Mouse (Mus musculus): ENCODE measurements at regions not wholly inside any gene's neighbourhood (a gene's known extent, or its start where the extent isn't known, plus 50 kb on each side); places are given as distances from the start of the nearest gene placed in this dataset.
A peak's percentile ranks its signal among the peaks of the same experiment; 100 is the strongest.

DNA sequence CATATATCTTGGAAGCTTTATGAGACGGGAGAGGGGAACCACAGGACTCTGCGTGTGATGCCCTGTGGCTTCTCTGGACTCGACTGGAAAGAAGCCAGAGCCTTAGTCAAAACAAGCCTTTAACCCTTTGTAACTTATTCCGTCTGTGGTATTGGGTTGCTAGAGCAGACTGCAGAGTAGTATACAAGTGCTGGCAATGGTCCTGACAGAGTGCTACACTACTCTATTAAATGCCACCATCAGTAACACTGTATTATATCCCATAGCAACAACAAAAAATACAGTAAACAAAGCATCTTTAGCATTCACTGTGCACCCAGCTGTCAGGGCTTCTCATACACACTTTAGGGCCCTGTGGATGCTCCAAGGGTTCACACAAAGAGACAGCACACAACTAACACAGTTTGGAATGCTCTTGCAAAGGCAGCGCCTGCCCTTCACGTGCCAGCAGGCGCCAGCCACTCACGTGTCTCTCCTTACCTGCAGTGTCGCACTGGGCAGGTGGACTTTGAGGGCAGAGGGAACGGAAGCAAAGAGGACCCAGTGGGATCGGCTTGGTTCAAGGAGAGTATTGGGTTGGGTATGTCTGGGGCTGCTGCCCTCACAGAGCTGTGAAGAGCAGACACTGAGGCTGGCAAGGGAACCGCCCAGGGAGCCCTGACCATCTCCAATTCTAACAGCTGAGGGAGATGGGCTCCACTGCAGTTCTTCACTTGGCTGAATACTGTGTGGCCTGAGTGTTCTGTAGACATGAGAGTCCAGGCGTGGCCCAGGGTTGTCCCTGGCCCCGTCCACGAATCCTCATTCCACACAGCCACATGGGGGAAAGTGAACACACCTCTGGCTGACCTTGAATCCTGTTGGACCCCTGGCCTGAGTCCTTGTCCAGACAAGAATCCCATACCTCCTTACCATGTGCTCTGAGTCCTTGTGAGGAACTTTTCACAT lies 130.3 kb upstream of the Zdhhc25 start:
- Histone ChIP-seq H3K4me1 (ENCODE audit: control insufficient read depth, insufficient read depth, low read length) (peaks cover 18% of the 10 kb centered on the region; the same call in 1 of the 2 replicates), H3K9ac (replicated peaks; ENCODE audit: low read length) (no peak overlapping the region), H3K4me2 (ENCODE audit: low read length) (no peak overlapping the region), H3K27ac (replicated peaks; ENCODE audit: low read depth, low read length) (no peak overlapping the region), H3K36me3 (ENCODE audit: control insufficient read depth, insufficient read depth, low read length) (no peaks in the 10 kb centered on the region), H3K9me3 (ENCODE audit: control insufficient read depth, low read length) (no peaks in the 10 kb centered on the region), H3K27me3 (ENCODE audit: control insufficient read depth, insufficient read depth, low read length) (no peaks in the 10 kb centered on the region), H3K4me3 (replicated peaks; ENCODE audit: low read depth, low read length) (no peak overlapping the region)
- no peak for ATAC-seq (ENCODE audit: low FRiP score, low TSS enrichment)
- 76% methylated on average over 15 of the region's 15 CpGs for WGBS
- no peak for DNase-seq

DNA sequence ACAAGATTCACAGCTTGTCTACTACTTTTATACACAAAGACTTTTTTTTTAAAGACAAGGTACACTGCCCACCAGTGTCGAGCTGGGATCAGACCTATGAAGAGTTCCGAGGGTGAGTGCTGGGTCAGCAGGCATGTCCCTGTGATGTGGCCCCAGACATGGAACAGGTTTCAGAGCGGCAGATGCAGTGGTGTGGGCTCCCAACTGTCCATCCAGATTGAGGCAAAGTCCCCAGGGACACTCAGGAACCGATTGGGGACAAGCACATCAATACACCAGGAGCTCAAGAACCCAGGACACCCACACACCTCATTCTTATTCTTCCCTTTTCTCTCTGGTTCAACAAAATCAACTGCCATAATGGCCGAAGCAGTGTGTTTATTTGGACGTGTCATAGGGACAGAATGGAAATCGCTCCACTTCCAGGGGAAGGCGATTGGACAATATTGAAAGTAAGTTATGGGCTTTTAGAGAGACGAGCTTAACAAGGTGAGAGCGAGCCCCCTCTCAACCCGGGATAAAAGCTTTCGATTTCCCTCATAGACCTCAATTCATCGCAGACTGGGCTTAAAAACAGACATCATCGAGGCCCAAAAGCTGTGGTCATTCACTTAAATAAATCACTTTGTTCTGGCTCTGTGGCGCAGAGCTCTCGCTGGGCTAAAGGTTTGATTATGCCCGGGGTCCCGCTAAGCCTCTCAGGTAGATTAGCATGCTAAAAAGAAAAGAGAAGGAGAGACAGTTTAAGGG lies 127.6 kb upstream of the Zdhhc25 start:
- ATAC-seq (ENCODE audit: low FRiP score, low TSS enrichment), result no peak
- WGBS, result 37% methylated on average over 18 of the region's 18 CpGs
- DNase-seq, result no peak

DNA sequence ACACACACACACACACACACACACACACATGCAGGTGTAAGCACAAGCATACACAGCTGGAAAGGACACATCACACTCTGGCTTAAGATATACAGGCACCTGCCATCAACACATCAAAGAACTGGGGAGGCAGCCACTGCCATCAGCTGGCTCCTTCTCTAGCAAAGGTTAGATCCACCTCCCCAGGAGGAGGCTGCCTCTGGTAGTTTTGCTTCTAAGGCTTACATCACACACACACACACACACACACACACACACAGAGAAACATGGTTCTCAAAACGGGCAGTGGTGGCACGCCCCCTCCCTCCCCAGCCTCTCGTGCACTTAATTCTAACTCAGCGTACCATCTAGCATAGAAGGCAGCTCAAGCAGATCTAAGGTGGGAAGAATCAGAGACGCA lies 126.9 kb upstream of the Zdhhc25 start:
- Histone ChIP-seq H3K4me1 (ENCODE audit: control insufficient read depth, insufficient read depth, low read length) (peaks cover 11% of the 10 kb centered on the region; the same call in 1 of the 2 replicates), H3K27ac (replicated peaks; ENCODE audit: low read depth, low read length) (no peak overlapping the region), H3K27me3 (ENCODE audit: control insufficient read depth, insufficient read depth, low read length) (no peaks in the 10 kb centered on the region), H3K9ac (replicated peaks; ENCODE audit: low read length) (no peak overlapping the region), H3K4me2 (ENCODE audit: low read length) (no peak overlapping the region), H3K9me3 (ENCODE audit: control insufficient read depth, low read length) (no peaks in the 10 kb centered on the region), H3K4me3 (replicated peaks; ENCODE audit: low read depth, low read length) (no peak overlapping the region), H3K36me3 (ENCODE audit: control insufficient read depth, insufficient read depth, low read length) (no peaks in the 10 kb centered on the region)
- DNase-seq (peak; percentile 34), ATAC-seq (ENCODE audit: low FRiP score, low TSS enrichment) (no peak)
- 34% methylated on average over 5 of the region's 5 CpGs for WGBS

More for the DNA sequence above, 127.6 kb upstream of the Zdhhc25 start:
- Histone ChIP-seq H3K27me3 (ENCODE audit: control insufficient read depth, insufficient read depth, low read length) (no peaks in the 10 kb centered on the region), H3K4me1 (ENCODE audit: control insufficient read depth, insufficient read depth, low read length) (peaks cover 18% of the 10 kb centered on the region; the same call in 1 of the 2 replicates), H3K9me3 (ENCODE audit: control insufficient read depth, low read length) (no peaks in the 10 kb centered on the region), H3K9ac (replicated peaks; ENCODE audit: low read length) (no peak overlapping the region), H3K4me3 (replicated peaks; ENCODE audit: low read depth, low read length) (no peak overlapping the region), H3K27ac (replicated peaks; ENCODE audit: low read depth, low read length) (no peak overlapping the region), H3K4me2 (ENCODE audit: low read length) (no peak overlapping the region), H3K36me3 (ENCODE audit: control insufficient read depth, insufficient read depth, low read length) (no peaks in the 10 kb centered on the region)

DNA sequence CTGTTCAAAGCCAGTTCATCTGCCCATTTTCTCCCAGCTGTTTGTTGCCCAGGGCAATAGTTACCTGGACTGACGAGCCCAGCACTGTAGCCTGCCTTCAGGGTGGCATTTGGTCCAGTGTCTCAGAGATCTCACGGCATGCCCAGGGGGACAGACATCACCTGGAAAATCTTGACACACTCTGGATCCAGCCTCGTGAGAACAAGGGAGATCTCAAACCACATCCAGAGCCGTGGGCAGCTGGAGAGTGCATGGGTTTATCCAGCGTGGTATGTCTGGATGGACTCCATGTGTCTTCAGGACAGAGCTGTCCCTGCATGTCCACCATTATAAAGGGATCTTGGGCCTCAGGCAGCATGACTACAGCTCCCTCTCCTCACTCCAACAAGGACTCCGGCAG lies 116.6 kb upstream of the Zdhhc25 start:
- H3K27me3 ChIP-seq (ENCODE audit: control insufficient read depth, insufficient read depth, low read length), result no peaks in the 10 kb centered on the region
- no peaks in the 10 kb centered on the region for H3K4me1 ChIP-seq (ENCODE audit: control insufficient read depth, insufficient read depth, low read length)
- H3K4me3 ChIP-seq (replicated peaks; ENCODE audit: low read depth, low read length), result no peak overlapping the region
- no peak overlapping the region for H3K9ac ChIP-seq (replicated peaks; ENCODE audit: low read length)
- H3K36me3 ChIP-seq (ENCODE audit: control insufficient read depth, insufficient read depth, low read length), result no peaks in the 10 kb centered on the region
- H3K9me3 ChIP-seq (ENCODE audit: control insufficient read depth, low read length), result no peaks in the 10 kb centered on the region
- WGBS, result 84% methylated on average over 6 of the region's 6 CpGs
- no peak overlapping the region for H3K4me2 ChIP-seq (ENCODE audit: low read length)
- no peak for ATAC-seq (ENCODE audit: low FRiP score, low TSS enrichment)
- no peak overlapping the region for H3K27ac ChIP-seq (replicated peaks; ENCODE audit: low read depth, low read length)
- no peak for DNase-seq

DNA sequence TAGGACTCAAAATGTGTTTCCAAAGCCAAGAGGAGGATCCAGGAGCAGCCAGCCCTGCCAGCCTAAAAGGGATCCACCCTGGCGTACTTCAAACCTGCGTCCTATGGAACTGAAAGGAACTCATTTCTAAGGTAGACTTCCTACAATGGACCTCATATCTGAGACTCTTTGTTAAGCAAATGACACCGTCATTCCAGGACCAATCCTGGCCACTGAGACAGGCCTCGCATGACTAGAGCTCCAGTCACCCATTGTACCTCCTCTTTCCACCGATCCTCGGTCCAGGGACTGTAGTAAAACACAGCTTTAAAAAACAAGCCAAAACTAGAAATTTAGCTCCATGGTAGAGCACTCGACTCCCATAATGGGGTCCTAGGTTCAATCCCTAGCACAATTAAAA lies 110.4 kb upstream of the Zdhhc25 start:
- WGBS, result 91% methylated on average over 7 of the region's 7 CpGs
- Histone ChIP-seq H3K36me3 (ENCODE audit: control insufficient read depth, insufficient read depth, low read length) (no peaks in the 10 kb centered on the region), H3K4me2 (ENCODE audit: low read length) (no peak overlapping the region), H3K4me1 (ENCODE audit: control insufficient read depth, insufficient read depth, low read length) (peaks cover 7% of the 10 kb centered on the region; the same call in 1 of the 2 replicates), H3K9me3 (ENCODE audit: control insufficient read depth, low read length) (no peaks in the 10 kb centered on the region), H3K27ac (replicated peaks; ENCODE audit: low read depth, low read length) (no peak overlapping the region), H3K9ac (replicated peaks; ENCODE audit: low read length) (no peak overlapping the region), H3K4me3 (replicated peaks; ENCODE audit: low read depth, low read length) (no peak overlapping the region), H3K27me3 (ENCODE audit: control insufficient read depth, insufficient read depth, low read length) (no peaks in the 10 kb centered on the region)
- no peak for DNase-seq
- ATAC-seq (ENCODE audit: low FRiP score, low TSS enrichment), result no peak

DNA sequence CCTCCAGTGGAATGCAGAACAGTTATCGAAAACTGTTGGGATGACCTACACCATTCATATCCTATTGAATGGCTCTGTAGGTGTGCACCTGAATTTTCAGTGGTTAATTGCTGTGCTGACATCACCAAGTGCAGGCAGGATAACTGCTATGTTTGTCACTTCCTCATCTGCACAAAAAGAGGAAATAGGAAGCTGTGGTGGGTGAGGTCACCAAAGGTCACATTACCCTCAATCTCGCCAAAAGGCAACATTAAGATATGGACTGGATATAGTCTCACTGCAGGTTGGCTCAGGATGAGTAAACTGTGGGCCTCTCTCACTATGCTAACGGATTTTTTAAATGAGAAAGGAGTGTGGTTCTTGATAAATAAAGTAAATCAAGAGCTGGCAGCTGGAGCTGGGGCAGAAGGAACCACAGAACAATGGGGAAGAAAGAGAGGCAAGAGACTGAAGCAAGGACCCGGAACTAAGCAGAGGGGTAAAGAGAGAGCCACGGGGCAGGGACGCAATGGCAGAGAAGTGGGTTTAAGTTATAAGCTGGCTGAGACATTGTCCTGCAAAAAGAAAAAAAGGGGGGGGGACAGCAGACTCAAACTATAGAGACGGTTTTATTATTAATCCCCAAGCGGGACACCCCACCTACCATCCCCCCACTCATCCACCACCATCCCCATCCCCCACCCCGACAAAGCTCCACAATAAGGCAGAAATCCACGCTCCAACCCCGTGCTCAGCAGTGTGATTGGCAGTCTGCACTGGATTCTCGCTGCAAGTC lies 109.6 kb upstream of the Zdhhc25 start:
- Histone ChIP-seq H3K4me3 (replicated peaks; ENCODE audit: low read depth, low read length) (no peak overlapping the region), H3K4me2 (ENCODE audit: low read length) (no peak overlapping the region), H3K9me3 (ENCODE audit: control insufficient read depth, low read length) (no peaks in the 10 kb centered on the region), H3K9ac (replicated peaks; ENCODE audit: low read length) (no peak overlapping the region), H3K27ac (replicated peaks; ENCODE audit: low read depth, low read length) (no peak overlapping the region), H3K36me3 (ENCODE audit: control insufficient read depth, insufficient read depth, low read length) (no peaks in the 10 kb centered on the region), H3K4me1 (ENCODE audit: control insufficient read depth, insufficient read depth, low read length) (peaks cover 7% of the 10 kb centered on the region; the same call in 1 of the 2 replicates), H3K27me3 (ENCODE audit: control insufficient read depth, insufficient read depth, low read length) (no peaks in the 10 kb centered on the region)
- peak; percentile 28 for DNase-seq
- WGBS, result 22% methylated on average over 12 of the region's 12 CpGs
- no peak for ATAC-seq (ENCODE audit: low FRiP score, low TSS enrichment)

DNA sequence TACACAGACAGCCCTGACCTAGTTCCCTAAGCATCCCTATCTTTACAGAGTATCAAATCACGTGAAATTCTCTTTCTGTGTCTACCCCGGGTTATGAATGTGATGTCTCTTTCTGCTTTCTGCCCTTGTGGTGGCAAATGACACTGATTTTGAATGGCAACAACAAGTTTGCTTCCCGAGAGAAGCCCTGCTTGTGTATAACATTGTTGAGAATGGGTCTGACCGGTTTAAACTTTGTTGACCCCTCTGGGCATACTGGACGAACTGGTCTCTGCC lies 109.1 kb upstream of the Zdhhc25 start:
- Histone ChIP-seq H3K4me3 (replicated peaks; ENCODE audit: low read depth, low read length) (no peak overlapping the region), H3K9me3 (ENCODE audit: control insufficient read depth, low read length) (no peaks in the 10 kb centered on the region), H3K4me1 (ENCODE audit: control insufficient read depth, insufficient read depth, low read length) (peaks cover 7% of the 10 kb centered on the region; the same call in 1 of the 2 replicates), H3K4me2 (ENCODE audit: low read length) (no peak overlapping the region), H3K9ac (replicated peaks; ENCODE audit: low read length) (no peak overlapping the region), H3K27ac (replicated peaks; ENCODE audit: low read depth, low read length) (no peak overlapping the region), H3K27me3 (ENCODE audit: control insufficient read depth, insufficient read depth, low read length) (no peaks in the 10 kb centered on the region), H3K36me3 (ENCODE audit: control insufficient read depth, insufficient read depth, low read length) (no peaks in the 10 kb centered on the region)
- no peak for ATAC-seq (ENCODE audit: low FRiP score, low TSS enrichment)
- DNase-seq, result no peak
- 43% methylated on average over 5 of the region's 5 CpGs for WGBS

DNA sequence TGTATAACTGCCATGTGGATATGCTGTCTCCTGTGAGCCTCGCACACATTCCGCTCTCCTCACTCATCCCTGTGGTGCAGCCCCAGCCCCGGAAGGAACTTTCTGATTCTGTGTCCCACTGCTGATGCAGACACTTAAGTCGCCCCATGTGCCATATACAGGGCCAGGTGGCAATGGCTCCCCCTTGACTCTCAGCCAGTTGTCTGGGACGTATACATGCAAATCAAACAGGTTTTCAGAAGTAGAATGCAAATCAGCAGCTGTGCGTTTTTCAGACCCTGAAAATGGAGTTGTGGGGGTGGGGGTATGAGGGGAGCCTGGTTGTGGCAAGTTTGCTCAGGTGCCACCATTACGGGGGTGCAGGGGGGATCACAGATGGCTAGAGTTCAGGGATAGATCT lies 102.1 kb upstream of the Zdhhc25 start:
- Histone ChIP-seq H3K27me3 (ENCODE audit: control insufficient read depth, insufficient read depth, low read length) (no peaks in the 10 kb centered on the region), H3K9me3 (ENCODE audit: control insufficient read depth, low read length) (no peaks in the 10 kb centered on the region), H3K27ac (replicated peaks; ENCODE audit: low read depth, low read length) (no peak overlapping the region), H3K9ac (replicated peaks; ENCODE audit: low read length) (no peak overlapping the region), H3K4me1 (ENCODE audit: control insufficient read depth, insufficient read depth, low read length) (no peaks in the 10 kb centered on the region), H3K36me3 (ENCODE audit: control insufficient read depth, insufficient read depth, low read length) (no peaks in the 10 kb centered on the region), H3K4me3 (replicated peaks; ENCODE audit: low read depth, low read length) (no peak overlapping the region), H3K4me2 (ENCODE audit: low read length) (no peak overlapping the region)
- DNase-seq, result no peak
- no peak for ATAC-seq (ENCODE audit: low FRiP score, low TSS enrichment)
- WGBS, result 85% methylated on average over 7 of the region's 7 CpGs
